Mouse (Mus musculus) embryonic facial prominence, embryonic 11.5 days (tissue): ENCODE data around the gene Lmo2. TPM values are rescaled to one million over a fixed set of nuclear protein-coding genes. Genes with fewer than 3 reads are reported as not detected.

Source experiments
- ATAC-seq: fragments of 200-750 bp; cut with Nextera tagmentation; replicated peaks from 2 replicates; pipeline ENCODE4 v1.8.0; 2017; ENCODE audit warnings: low read depth; ENCODE audit not compliant: insufficient number of reproducible peaks, low FRiP score, low TSS enrichment
- DNase-seq: peaks from one replicate; pipeline ENCODE4 v3.0.0-alpha.2; 2015; ENCODE audit warnings: low spot score
- H3K27ac ChIP-seq: fragments of 300-500 bp; sonication (generic); replicated peaks from 2 replicates; pipeline ENCODE4 v1.5.1; 2014; ENCODE audit warnings: mild to moderate bottlenecking, low read depth, low read length, control low read depth
- H3K27me3 ChIP-seq: fragments of 300-500 bp; sonication (generic); 2 replicates; pipeline ENCODE4 v1.6.1; 2014; ENCODE audit warnings: mild to moderate bottlenecking, low read length, moderate library complexity, mixed read lengths; ENCODE audit not compliant: control insufficient read depth, insufficient read depth
- H3K36me3 ChIP-seq: fragments of 300-500 bp; sonication (generic); replicated peaks from 2 replicates; pipeline ENCODE4 v1.6.1; 2014; ENCODE audit warnings: low read depth, mild to moderate bottlenecking, low read length, moderate library complexity, mixed read lengths; ENCODE audit not compliant: control insufficient read depth, insufficient read depth
- H3K4me1 ChIP-seq: fragments of 300-500 bp; sonication (generic); 2 replicates; pipeline ENCODE4 v1.6.1; 2014; ENCODE audit warnings: low read length, mixed read lengths; ENCODE audit not compliant: control insufficient read depth, insufficient read depth
- H3K4me2 ChIP-seq: fragments of 300-500 bp; sonication (generic); 2 replicates; pipeline ENCODE4 v1.6.1; 2014; ENCODE audit warnings: low read depth, mild to moderate bottlenecking, control low read depth, low read length, moderate library complexity
- H3K4me3 ChIP-seq: fragments of 300-500 bp; sonication (generic); 2 replicates; pipeline ENCODE4 v1.5.1; 2014; ENCODE audit warnings: low read depth, low read length, control low read depth
- H3K9ac ChIP-seq: fragments of 300-500 bp; sonication (generic); replicated peaks from 2 replicates; pipeline ENCODE4 v1.6.1; 2014; ENCODE audit warnings: mild to moderate bottlenecking, control low read depth, low read length
- H3K9me3 ChIP-seq: fragments of 300-500 bp; sonication (generic); replicated peaks from 2 replicates; pipeline ENCODE4 v1.6.1; 2016; ENCODE audit warnings: mild to moderate bottlenecking, low read length, inconsistent platforms, mixed read lengths; ENCODE audit not compliant: control insufficient read depth
- WGBS: fragments of 180-500 bp; shearing (Covaris S2); extraction: QIAGEN DNeasy Blood & Tissue Kit; methylation state at CpG from one replicate; pipeline ENCODE4 v1.1.7; 2014; 5-methylcytosine and 5-hydroxymethylcytosine counted together
- polyA plus RNA-seq: library from polyadenylated mRNA; unstranded; fragments of >200 nt; fragmentation: Nextera tagmentation; extraction: Ambion mirVana; gene quantifications from 2 replicates; pipeline ENCODE4 v1.2.1, GENCODE M21; 2014

Lmo2 gene
- polyA plus RNA-seq, 1 experiment from 2014 or later = 16.2 TPM

GRCm38 (mm10) chr2:103962349-103962748 is 4.6 kb downstream of the Lmo2 start:
- 80% methylated on average over 4 of the region's 4 CpGs for WGBS
- Histone ChIP-seq H3K9ac (no peak overlapping the region), H3K4me1 (no peaks in the 10 kb centered on the region), H3K4me3 (no peak overlapping the region), H3K9me3 (no peaks in the 10 kb centered on the region), H3K27ac (no peak overlapping the region), H3K27me3 (no peaks in the 10 kb centered on the region), H3K4me2 (no peak overlapping the region), H3K36me3 (no peaks in the 10 kb centered on the region)
- ATAC-seq (no peak), DNase-seq (no peak)

GRCm38 (mm10) chr2:103965391-103965790 is 7.6 kb downstream of the Lmo2 start:
- Histone ChIP-seq H3K4me3 (no peak overlapping the region), H3K27me3 (peaks cover 4% of the 10 kb centered on the region), H3K27ac (no peak overlapping the region), H3K4me2 (no peak overlapping the region), H3K36me3 (no peaks in the 10 kb centered on the region), H3K9me3 (no peaks in the 10 kb centered on the region), H3K4me1 (no peaks in the 10 kb centered on the region; the same call in 1 of the 2 replicates), H3K9ac (no peak overlapping the region)
- 90% methylated on average over 3 of the region's 3 CpGs for WGBS
- ATAC-seq (no peak), DNase-seq (no peak)

- H3K27ac ChIP-seq = no peak overlapping the region
- ATAC-seq (no peak), DNase-seq (no peak)
- peaks cover 16% of the 10 kb centered on the region for H3K27me3 ChIP-seq
- H3K9me3 ChIP-seq = no peaks in the 10 kb centered on the region
- no peak overlapping the region for H3K4me2 ChIP-seq
- 65% methylated on average over 4 of the region's 4 CpGs for whole genome bisulfite sequencing
- H3K9ac ChIP-seq = no peak overlapping the region
- H3K36me3 ChIP-seq = no peaks in the 10 kb centered on the region
- no peak overlapping the region for H3K4me3 ChIP-seq
- no peaks in the 10 kb centered on the region; the same call in 1 of the 2 replicates for H3K4me1 ChIP-seq
These were observed 10.4 kb downstream of the Lmo2 start for GRCm38 (mm10) chr2:103968186-103968585.

GRCm38 (mm10) chr2:103968919-103969436 is 11.2 kb downstream of the Lmo2 start:
- WGBS = 19% methylated on average over 10 of the region's 10 CpGs
- H3K27me3 ChIP-seq = peaks cover 16% of the 10 kb centered on the region
- peak overlapping the region; percentile 71 for H3K4me3 ChIP-seq
- ATAC-seq (no peak), DNase-seq (no peak)
- H3K27ac ChIP-seq = no peak overlapping the region
- H3K9ac ChIP-seq = peak overlapping the region; percentile 52
- H3K4me1 ChIP-seq = no peaks in the 10 kb centered on the region; the same call in 1 of the 2 replicates
- H3K9me3 ChIP-seq = no peaks in the 10 kb centered on the region
- no peaks in the 10 kb centered on the region for H3K36me3 ChIP-seq
- H3K4me2 ChIP-seq = peak overlapping the region; percentile 99

- Histone ChIP-seq H3K4me1 (no peaks in the 10 kb centered on the region; the same call in 1 of the 2 replicates), H3K36me3 (no peaks in the 10 kb centered on the region), H3K27ac (no peak overlapping the region), H3K9ac (peak overlapping the region; percentile 52), H3K27me3 (peaks cover 16% of the 10 kb centered on the region), H3K4me2 (peak overlapping the region; percentile 99), H3K4me3 (peak overlapping the region; percentile 71), H3K9me3 (no peaks in the 10 kb centered on the region)
- ATAC-seq (peak; percentile 78), DNase-seq (peak; percentile 62)
- under 1% methylated on average over 35 of the region's 40 CpGs for WGBS
These were observed 11.8 kb downstream of the Lmo2 start for GRCm38 (mm10) chr2:103969437-103970040.

GRCm38 (mm10) chr2:103970041-103970790 is 12.4 kb downstream of the Lmo2 start:
- Histone ChIP-seq H3K4me2 (peak overlapping the region; percentile 99), H3K27ac (peak overlapping the region; percentile 54; the same call in 1 of the 2 replicates), H3K4me3 (peak overlapping the region; percentile 71), H3K36me3 (no peaks in the 10 kb centered on the region), H3K9me3 (no peaks in the 10 kb centered on the region), H3K9ac (peak overlapping the region; percentile 67), H3K27me3 (peaks cover 16% of the 10 kb centered on the region), H3K4me1 (no peaks in the 10 kb centered on the region; the same call in 1 of the 2 replicates)
- DNase-seq (peak; percentile 48), ATAC-seq (peak; percentile 47; the same call in 1 of the 2 replicates)
- under 1% methylated on average over 70 of the region's 79 CpGs for WGBS

- DNase-seq (peak; percentile 14), ATAC-seq (0 out of 2 replicates have a peak, but pooled peaks have one; percentile 37)
- Histone ChIP-seq H3K9ac (peak overlapping the region; percentile 67), H3K9me3 (no peaks in the 10 kb centered on the region), H3K36me3 (no peaks in the 10 kb centered on the region), H3K27me3 (peaks cover 16% of the 10 kb centered on the region), H3K27ac (peak overlapping the region; percentile 54; the same call in 1 of the 2 replicates), H3K4me2 (peak overlapping the region; percentile 99), H3K4me3 (peak overlapping the region; percentile 71), H3K4me1 (no peaks in the 10 kb centered on the region; the same call in 1 of the 2 replicates)
- WGBS = 2% methylated on average over 32 of the region's 32 CpGs
These were observed 13.2 kb downstream of the Lmo2 start for GRCm38 (mm10) chr2:103970791-103971649.
